7 mouse cellular contexts compared by ENCODE assay signal in genomic region chr14:24244330-24245176, GRCm38 (mm10). TPM values are rescaled to one million over a fixed set of nuclear protein-coding genes. Genes with fewer than 3 reads are reported as not detected.
DNase-seq lines count a peak whose midpoint lies in the region; ATAC-seq and TF ChIP-seq lines count a peak whose summit lies in the region.

No protein-coding gene starts in this region.

- peak overlapping the region; percentile 97 for H3K4me2 ChIP-seq in heart, embryonic 13.5 days
- peak overlapping the region; percentile 99 for H3K4me2 ChIP-seq in kidney, postnatal 0 days (ENCODE audit: low read length)
- H3K4me2 ChIP-seq in stomach, embryonic 16.5 days (ENCODE audit: low read depth, low read length), result peak overlapping the region; percentile 92

- H3K9ac ChIP-seq in heart, embryonic 13.5 days, result peak overlapping the region; percentile 97
- peak overlapping the region; percentile 94 for H3K9ac ChIP-seq in kidney, postnatal 0 days (ENCODE audit: low read depth, low read length)
- H3K9ac ChIP-seq in stomach, embryonic 16.5 days (ENCODE audit: low read length), result peak overlapping the region; percentile 97

- no peaks in the 10 kb centered on the region for H3K27me3 ChIP-seq in heart, embryonic 13.5 days (replicated peaks)
- H3K27me3 ChIP-seq in kidney, postnatal 0 days (ENCODE audit: insufficient read depth, low read length), result no peaks in the 10 kb centered on the region
- H3K27me3 ChIP-seq in stomach, embryonic 16.5 days (ENCODE audit: control insufficient read depth, insufficient read depth, low read length), result no peaks in the 10 kb centered on the region

- H3K4me3 ChIP-seq in heart, embryonic 13.5 days, result peak overlapping the region; percentile 93
- peak overlapping the region; percentile 77 for H3K4me3 ChIP-seq in kidney, postnatal 0 days (replicated peaks; ENCODE audit: low read depth, low read length)
- peak overlapping the region; percentile 82 for H3K4me3 ChIP-seq in stomach, embryonic 16.5 days (replicated peaks; ENCODE audit: low read length)

- peaks cover 24% of the 10 kb centered on the region for H3K4me1 ChIP-seq in heart, embryonic 13.5 days
- H3K4me1 ChIP-seq in kidney, postnatal 0 days (replicated peaks; ENCODE audit: insufficient read depth, low read length), result peaks cover 5% of the 10 kb centered on the region; the same call in 1 of the 2 replicates
- H3K4me1 ChIP-seq in stomach, embryonic 16.5 days (ENCODE audit: control insufficient read depth, insufficient read depth, low read length), result 0 out of 2 replicates have a peak, but pooled peaks cover 6% of the 10 kb centered on the region

- WGBS in heart, embryonic 13.5 days, result under 1% methylated on average over 40 of the region's 40 CpGs
- under 1% methylated on average over 40 of the region's 40 CpGs for WGBS in kidney, postnatal 0 days
- under 1% methylated on average over 40 of the region's 40 CpGs for WGBS in stomach, embryonic 16.5 days

- H3K36me3 ChIP-seq in heart, embryonic 13.5 days, result peaks cover 21% of the 10 kb centered on the region
- H3K36me3 ChIP-seq in kidney, postnatal 0 days (ENCODE audit: insufficient read depth, low read length), result 0 out of 2 replicates have a peak, but pooled peaks cover 3% of the 10 kb centered on the region
- H3K36me3 ChIP-seq in stomach, embryonic 16.5 days (ENCODE audit: control insufficient read depth, insufficient read depth, low read length), result no peaks in the 10 kb centered on the region

- TF ChIP-seq CTCF in kidney, postnatal 0 days (IDR thresholded peaks at IDR 0.05; ENCODE audit: low read depth), result 0 out of 2 replicates have a peak, but pooled peaks have one; percentile 13

- H3K9me3 ChIP-seq in heart, embryonic 13.5 days, result no peaks in the 10 kb centered on the region
- H3K9me3 ChIP-seq in kidney, postnatal 0 days (replicated peaks; ENCODE audit: low read length), result no peaks in the 10 kb centered on the region
- H3K9me3 ChIP-seq in stomach, embryonic 16.5 days (replicated peaks; ENCODE audit: control insufficient read depth, low read length), result no peaks in the 10 kb centered on the region

- peak; percentile 33 for DNase-seq in 3134 (ENCODE audit: extremely low read depth, insufficient read length, low spot score)
- peak; percentile 9 for DNase-seq in CD4-positive helper T cell, adult 2 months (ENCODE audit: low read depth, low spot score)
- DNase-seq in kidney, postnatal 0 days (ENCODE audit: low spot score), result peak; percentile 57
- peak; percentile 41 for DNase-seq in lung, postnatal 14 days

- H3K27ac ChIP-seq in heart, embryonic 13.5 days (replicated peaks), result peak overlapping the region; percentile 92
- peak overlapping the region; percentile 96 for H3K27ac ChIP-seq in kidney, postnatal 0 days
- peak overlapping the region; percentile 91 for H3K27ac ChIP-seq in stomach, embryonic 16.5 days (ENCODE audit: low read length)

- ATAC-seq in common myeloid progenitor, adult 5-6 weeks (replicated peaks; ENCODE audit: low read depth, poor library complexity, severe bottlenecking), result 0 out of 2 replicates have a peak, but pooled peaks have one; percentile 5
- ATAC-seq in heart, embryonic 13.5 days (ENCODE audit: extremely low read depth, insufficient number of reproducible peaks, low FRiP score, low TSS enrichment), result 0 out of 2 replicates have a peak, but pooled peaks have one; percentile 3
- ATAC-seq in kidney, postnatal 0 days (replicated peaks; ENCODE audit: low FRiP score, low read depth), result peak; percentile 74
- ATAC-seq in stomach, embryonic 16.5 days (ENCODE audit: insufficient read depth, low FRiP score), result peak; percentile 51

RNA-seq across cellular contexts. Expression of gene Dlg5, which starts 1.2 kb away (rescaled TPM):
- total RNA-seq in common myeloid progenitor, adult 5-6 weeks (2017), result 0.19 TPM in 1 of 2 replicates, not detected in the other
- 8.6 and 10.4 TPM in 2 replicates for polyA plus RNA-seq in heart, embryonic 13.5 days (2015; fragmentation: Nextera tagmentation; extraction: Ambion mirVana)
- 10.2 and 10.3 TPM in 2 replicates for polyA plus RNA-seq in kidney, postnatal 0 days (2015; fragmentation: Nextera tagmentation; extraction: Ambion mirVana)
- polyA plus RNA-seq in stomach, embryonic 16.5 days (2015; fragmentation: Nextera tagmentation; extraction: Ambion mirVana), result 12.3 and 12.4 TPM in 2 replicates

RNA-seq across cellular contexts. Expression of gene E330034G19Rik, which starts 48.5 kb away (rescaled TPM):
- not detected in 2 replicates for total RNA-seq in common myeloid progenitor, adult 5-6 weeks (2017)
- polyA plus RNA-seq in heart, embryonic 13.5 days (2015; fragmentation: Nextera tagmentation; extraction: Ambion mirVana), result not detected in 2 replicates
- not detected in 2 replicates for polyA plus RNA-seq in kidney, postnatal 0 days (2015; fragmentation: Nextera tagmentation; extraction: Ambion mirVana)
- polyA plus RNA-seq in stomach, embryonic 16.5 days (2015; fragmentation: Nextera tagmentation; extraction: Ambion mirVana), result not detected in 2 replicates

Comparison
In these comparisons a context has a peak if more than half of its experiments do, and no peak if none do; other contexts are left out.
1. Peak in every context shown above with its lines: DNase-seq, ATAC-seq, H3K4me3 ChIP-seq and H3K27ac ChIP-seq.
2. ATAC-seq: peak in every context shown above with its lines; median percentile 74 in kidney, postnatal 0 days; 51 in stomach, embryonic 16.5 days; 5 in common myeloid progenitor, adult 5-6 weeks; 3 in heart, embryonic 13.5 days.